8 mouse cellular contexts compared by ENCODE assay signal in genomic region chrX:139216991-139217593, GRCm38 (mm10). TPM values are rescaled to one million over a fixed set of nuclear protein-coding genes. Genes with fewer than 3 reads are reported as not detected.
A peak's percentile ranks its signal among the peaks of the same experiment; 100 is the strongest.
DNase-seq lines count a peak whose midpoint lies in the region; ATAC-seq lines count a peak whose summit lies in the region.

No protein-coding gene starts in this region.

- peak overlapping the region; percentile 56 for H3K4me2 ChIP-seq in hindbrain, embryonic 15.5 days

- H3K36me3 ChIP-seq in hindbrain, embryonic 15.5 days, result no peaks in the 10 kb centered on the region

- H3K4me1 ChIP-seq in hindbrain, embryonic 15.5 days (replicated peaks), result 0 out of 2 replicates have a peak, but pooled peaks cover 3% of the 10 kb centered on the region

- 0 out of 2 replicates have a peak, but pooled peaks cover 2% of the 10 kb centered on the region for H3K27me3 ChIP-seq in hindbrain, embryonic 15.5 days

- H3K4me3 ChIP-seq in hindbrain, embryonic 15.5 days, result peak overlapping the region; percentile 40

- no peaks in the 10 kb centered on the region for H3K9me3 ChIP-seq in hindbrain, embryonic 15.5 days

- WGBS in hindbrain, embryonic 15.5 days, result 14% methylated on average over 22 of the region's 22 CpGs

- no peak overlapping the region for H3K27ac ChIP-seq in hindbrain, embryonic 15.5 days (replicated peaks)

- peak; percentile 93 for ATAC-seq in hindbrain, embryonic 15.5 days (ENCODE audit: low FRiP score, low read depth)
- ATAC-seq in monocyte, adult 5-6 weeks (replicated peaks; ENCODE audit: insufficient number of reproducible peaks, low FRiP score, low TSS enrichment, poor library complexity, severe bottlenecking), result no peak

- DNase-seq in adrenal gland, postnatal 10 days, result peak; percentile 66
- DNase-seq in cerebellum, adult 9-10 months, result peak; percentile 27
- peak; percentile 86 for DNase-seq in forelimb bud, embryonic 11.5 days (ENCODE audit: low read depth, low spot score)
- peak; percentile 18 for DNase-seq in left cerebral cortex, adult 11 months (ENCODE audit: low spot score)
- peak; percentile 21 for DNase-seq in lung, postnatal 14 days
- DNase-seq in retina, postnatal 7 days (ENCODE audit: low read depth, low spot score), result peak; percentile 17

- H3K9ac ChIP-seq in hindbrain, embryonic 15.5 days, result no peak overlapping the region

RNA-seq across cellular contexts. Expression of gene Mum1l1, which starts 7.2 kb away (rescaled TPM):
- total RNA-seq in adrenal gland, postnatal 10 days (2021), result 1 to 10 TPM; 4.5 to 6.3 TPM
- polyA plus RNA-seq in hindbrain, embryonic 15.5 days (2015; fragmentation: Nextera tagmentation; extraction: Ambion mirVana), result 10.8 and 11.3 TPM in 2 replicates
- not detected in 3 replicates for total RNA-seq in monocyte, adult 5-6 weeks (2017)

RNA-seq across cellular contexts. Expression of gene 4933428M09Rik, which starts 38.1 kb away (rescaled TPM):
- total RNA-seq in adrenal gland, postnatal 10 days (2021), result not detected
- not detected in 2 replicates for polyA plus RNA-seq in hindbrain, embryonic 15.5 days (2015; fragmentation: Nextera tagmentation; extraction: Ambion mirVana)
- total RNA-seq in monocyte, adult 5-6 weeks (2017), result not detected in 3 replicates

Comparison
In these comparisons a context has a peak if more than half of its experiments do, and no peak if none do; other contexts are left out.
1. DNase-seq: peak in every context shown above with its lines; median percentile 86 in forelimb bud, embryonic 11.5 days; 66 in adrenal gland, postnatal 10 days; 27 in cerebellum, adult 9-10 months; 21 in lung, postnatal 14 days; 18 in left cerebral cortex, adult 11 months; 17 in retina, postnatal 7 days.